Mouse (Mus musculus) megakaryocyte, embryonic 14.5 days (primary cell): ENCODE results near the gene Myocd.

Experiments
- FLI1 ChIP-seq: IDR thresholded peaks from 2 replicates; pipeline ENCODE4 v1.6.1; 2012; ENCODE audit warnings: low read length, inconsistent platforms, mixed read lengths
- GATA1 ChIP-seq: IDR thresholded peaks from 3 replicates; pipeline ENCODE4 v1.6.1; 2012; ENCODE audit warnings: mixed read lengths, low read length, inconsistent platforms, borderline replicate concordance

DNA sequence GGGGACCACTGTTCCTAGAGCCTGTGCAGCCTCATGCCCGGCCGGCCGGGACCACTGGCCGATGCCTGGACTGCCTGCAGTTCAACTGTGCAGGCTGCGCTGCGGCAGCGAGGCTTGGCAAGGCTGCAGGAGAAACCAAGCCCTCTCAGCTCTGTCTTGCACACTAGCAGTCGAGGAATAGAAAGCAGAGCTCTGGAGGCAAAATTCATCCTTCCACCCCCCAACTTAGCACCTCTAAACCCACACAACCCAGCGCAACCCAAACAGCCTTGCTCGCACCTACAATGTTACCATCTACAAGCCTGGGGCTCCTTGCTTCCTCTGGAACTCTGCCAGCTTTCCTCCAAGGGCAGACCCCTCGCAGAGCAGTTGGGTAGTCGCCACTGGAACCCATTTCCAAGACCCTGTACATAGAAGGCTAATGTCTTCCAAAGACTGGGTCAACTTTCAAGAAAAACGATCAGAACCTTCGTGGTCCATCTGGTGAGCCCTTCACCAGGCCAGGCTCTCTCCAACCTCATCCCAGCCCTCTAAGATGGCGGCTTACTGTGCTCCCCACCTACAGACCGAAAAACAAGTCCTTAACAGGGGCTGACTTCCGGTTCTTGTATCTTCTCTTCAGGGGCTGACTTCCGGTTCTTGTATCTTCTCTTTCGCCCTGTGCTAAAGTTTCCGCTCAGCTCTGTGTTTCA lies 111.7 kb downstream of the Myocd start:
- TF ChIP-seq GATA1: no peak
- no peak for TF ChIP-seq FLI1
